Comparison of ENCODE assay signal across 8 mouse cellular contexts in genomic region chr17:35164568-35165450, GRCm38 (mm10). TPM values are rescaled to one million over a fixed set of nuclear protein-coding genes. Genes with fewer than 3 reads are reported as not detected.
DNase-seq lines count a peak whose midpoint lies in the region; ATAC-seq lines count a peak whose summit lies in the region.

TSS of gene Prrc2a (minus strand) at chr17:35164897.

- no peaks in the 10 kb centered on the region for H3K27me3 ChIP-seq in hindbrain, embryonic 14.5 days (ENCODE audit: control insufficient read depth, insufficient read depth, low read length)

- under 1% methylated on average over 55 of the region's 89 CpGs for WGBS in hindbrain, embryonic 14.5 days

- H3K4me2 ChIP-seq in hindbrain, embryonic 14.5 days (replicated peaks), result peak within 1 kb of the TSS; percentile 98

- peaks cover 30% of the 10 kb centered on the region for H3K36me3 ChIP-seq in hindbrain, embryonic 14.5 days (replicated peaks; ENCODE audit: control insufficient read depth, insufficient read depth)

- H3K9ac ChIP-seq in hindbrain, embryonic 14.5 days, result peak within 1 kb of the TSS; percentile 100

- peak within 1 kb of the TSS; percentile 100 for H3K4me3 ChIP-seq in hindbrain, embryonic 14.5 days (replicated peaks; ENCODE audit: low read length)

- H3K4me1 ChIP-seq in hindbrain, embryonic 14.5 days (replicated peaks; ENCODE audit: control insufficient read depth, insufficient read depth, low read length), result peaks cover 27% of the 10 kb centered on the region

- DNase-seq in R1 (ENCODE audit: low read depth, low spot score), result peak; percentile 100
- DNase-seq in cerebellum, postnatal 25 days, result peak; percentile 98 to 99
- peak; percentile 98 to 99 for DNase-seq in frontal cortex, postnatal 25 days (ENCODE audit: low spot score in 2 of 2)
- peak; percentile 99 for DNase-seq in hindbrain, embryonic 14.5 days (ENCODE audit: low spot score)
- DNase-seq in layer of hippocampus, postnatal 36 days, result peak; percentile 99
- DNase-seq in lung, postnatal 36 days, result peak; percentile 98
- peak; percentile 100 for DNase-seq in retina, postnatal 1 day
- DNase-seq in urinary bladder, adult 18-20 months (ENCODE audit: low spot score in 2 of 2), result peak; percentile 91 to 96

- peak within 1 kb of the TSS; percentile 98 for H3K27ac ChIP-seq in hindbrain, embryonic 14.5 days

- no peaks in the 10 kb centered on the region for H3K9me3 ChIP-seq in hindbrain, embryonic 14.5 days (ENCODE audit: control insufficient read depth, low read length)

- peak; percentile 94 for ATAC-seq in hindbrain, embryonic 14.5 days (ENCODE audit: low FRiP score)

RNA-seq across cellular contexts. Expression of gene Prrc2a, which starts in this region (rescaled TPM):
- polyA plus RNA-seq in hindbrain, embryonic 14.5 days (2014; fragmentation: Nextera tagmentation; extraction: Ambion mirVana), result 152 and 168 TPM in 2 replicates
- total RNA-seq in layer of hippocampus, postnatal 36 days (2021), result 100 to 1,000 TPM; 315 to 340 TPM

Comparison
In these comparisons a context has a peak if more than half of its experiments do, and no peak if none do; other contexts are left out.
1. Peak in every context shown above with its lines: DNase-seq, ATAC-seq, H3K4me3 ChIP-seq and H3K27ac ChIP-seq.